Mouse (Mus musculus): ENCODE data around the gene Hpd. TPM values are rescaled to one million over a fixed set of nuclear protein-coding genes. Genes with fewer than 3 reads are reported as not detected.

Hpd gene
- polyA plus RNA-seq, 2 experiments = 26.7 to 28.7 TPM

DNA sequence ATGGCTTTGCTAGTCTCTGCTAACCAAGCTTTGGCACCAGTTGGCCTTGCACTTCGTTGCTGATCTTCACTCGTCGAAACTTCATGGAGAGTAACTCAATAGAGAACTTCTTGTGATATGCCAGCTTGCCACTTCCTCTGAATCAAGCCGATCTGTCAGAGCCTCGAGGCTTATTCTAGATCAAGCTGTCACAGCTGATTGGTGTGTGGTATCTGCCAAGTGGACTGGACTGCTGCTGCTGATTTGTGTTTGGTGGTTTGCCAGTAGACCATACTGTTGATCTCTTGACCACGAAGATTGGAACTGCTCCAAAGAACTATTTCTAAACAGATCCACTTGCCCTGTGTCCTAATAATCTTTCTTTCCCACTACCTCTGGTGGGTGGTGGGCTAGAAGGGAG lies 8.9 kb upstream of the Hpd start:
- DNase-seq (ENCODE audit: low read depth in 3 of 3, low spot score in 3 of 3) (no peak), ATAC-seq (ENCODE audit: insufficient read depth) (no peak)
- H3K4me2 ChIP-seq (ENCODE audit: low read depth) = no peak overlapping the region
- no peaks in the 10 kb centered on the region for H3K27me3 ChIP-seq (ENCODE audit: control insufficient read depth, insufficient read depth, low read length)
- 34% methylated on average over 6 of the region's 6 CpGs for WGBS (ENCODE audit: insufficient replicate concordance)
- H3K4me3 ChIP-seq (ENCODE audit: insufficient read depth in 1 of 2, low read depth in 2 of 2, low read length in 2 of 2) = no peak overlapping the region
- H3K4me1 ChIP-seq (replicated peaks; ENCODE audit: control insufficient read depth in 2 of 2, insufficient read depth in 2 of 2, low read length in 1 of 2) = peaks cover 49 to 50% of the 10 kb centered on the region in 2 experiments
- H3K9ac ChIP-seq (replicated peaks) = no peak overlapping the region
- no peaks in the 10 kb centered on the region for H3K36me3 ChIP-seq (replicated peaks; ENCODE audit: control insufficient read depth, insufficient read depth, low read depth)
- no peaks in the 10 kb centered on the region for H3K9me3 ChIP-seq (ENCODE audit: control insufficient read depth, low read length)
- H3K27ac ChIP-seq = peak overlapping the region; percentile 33; the same call in 1 of the 2 replicates
- TF ChIP-seq EP300 (IDR thresholded peaks at IDR 0.05; ENCODE audit: low read depth) (no peak), CTCF (IDR thresholded peaks at IDR 0.05; ENCODE audit: low read depth) (no peak)

DNA sequence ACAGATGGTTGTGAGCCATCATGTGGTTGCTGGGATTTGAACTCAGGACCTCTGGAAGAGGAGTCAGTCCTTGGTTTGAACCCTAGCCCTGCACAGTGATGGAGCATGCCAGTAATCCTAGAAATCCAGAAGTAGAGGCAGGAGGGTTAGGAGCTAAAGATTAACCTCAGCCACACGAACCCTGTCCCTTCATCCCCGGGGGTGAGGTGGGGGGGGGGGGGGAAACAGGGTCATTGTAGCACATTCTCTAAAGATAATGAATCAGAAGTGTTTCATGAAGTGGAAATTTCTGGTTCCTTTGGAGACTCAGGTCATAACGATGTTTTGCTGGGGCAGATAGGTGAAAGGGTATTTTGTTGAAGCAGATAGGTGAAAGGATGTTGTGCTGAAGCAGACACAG lies 8.4 kb upstream of the Hpd start:
- Histone ChIP-seq H3K9ac (replicated peaks) (no peak overlapping the region), H3K27ac (no peak overlapping the region), H3K4me3 (ENCODE audit: insufficient read depth in 1 of 2, low read depth in 2 of 2, low read length in 2 of 2) (no peak overlapping the region), H3K4me1 (replicated peaks; ENCODE audit: control insufficient read depth in 2 of 2, insufficient read depth in 2 of 2, low read length in 1 of 2) (peaks cover 46% of the 10 kb centered on the region in 2 experiments), H3K27me3 (ENCODE audit: control insufficient read depth, insufficient read depth, low read length) (no peaks in the 10 kb centered on the region; the same call in 1 of the 2 replicates), H3K9me3 (ENCODE audit: control insufficient read depth, low read length) (no peaks in the 10 kb centered on the region), H3K36me3 (replicated peaks; ENCODE audit: control insufficient read depth, insufficient read depth, low read depth) (no peaks in the 10 kb centered on the region), H3K4me2 (ENCODE audit: low read depth) (no peak overlapping the region)
- TF ChIP-seq CTCF (IDR thresholded peaks at IDR 0.05; ENCODE audit: low read depth) (no peak), EP300 (IDR thresholded peaks at IDR 0.05; ENCODE audit: low read depth) (no peak)
- 63% methylated on average over 3 of the region's 3 CpGs for WGBS (ENCODE audit: insufficient replicate concordance)
- DNase-seq (ENCODE audit: low read depth in 3 of 3, low spot score in 3 of 3) (no peak), ATAC-seq (ENCODE audit: insufficient read depth) (no peak)

DNA sequence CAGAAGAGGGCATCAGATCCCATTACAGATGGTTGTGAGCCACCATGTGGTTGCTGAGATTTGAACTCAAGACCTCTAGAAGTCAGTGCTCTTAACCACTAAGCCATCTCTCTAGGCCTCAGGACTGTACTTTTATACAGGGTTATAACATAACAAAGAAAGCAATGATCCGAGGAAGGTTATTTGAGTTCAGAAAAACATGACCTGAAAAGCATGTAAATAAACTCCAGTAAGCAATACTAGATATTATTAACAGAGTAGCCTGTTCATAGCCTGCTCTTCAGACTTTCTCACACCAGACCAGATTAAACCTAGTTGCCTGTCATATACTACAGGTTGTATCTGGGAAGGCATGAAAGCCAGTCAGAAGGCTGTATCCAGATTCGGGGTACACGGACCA lies 4.8 kb upstream of the Hpd start:
- no peak for DNase-seq (ENCODE audit: low read depth in 3 of 3, low spot score in 3 of 3)
- no peak for TF ChIP-seq EP300 (IDR thresholded peaks at IDR 0.05; ENCODE audit: low read depth)
- no peak for TF ChIP-seq CTCF (IDR thresholded peaks at IDR 0.05; ENCODE audit: low read depth)

DNA sequence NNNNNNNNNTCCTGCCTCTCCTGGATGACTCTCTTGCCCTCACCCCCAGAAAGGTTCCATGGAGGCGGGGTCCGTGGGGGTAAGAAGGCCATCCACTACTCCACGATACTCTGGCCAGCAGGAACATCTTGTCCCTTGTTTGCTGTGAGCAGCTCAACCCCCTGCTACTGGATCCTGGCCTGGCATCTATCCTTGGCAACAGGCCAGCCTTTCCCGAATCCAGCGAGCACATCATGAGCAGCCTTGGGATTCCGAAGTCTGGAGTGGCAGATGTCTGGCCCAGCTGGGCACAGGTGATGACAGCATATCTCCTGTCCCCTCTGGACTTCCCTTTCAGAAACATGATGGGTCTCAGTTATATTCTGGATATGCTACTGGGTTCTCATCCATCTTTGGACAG lies 3.4 kb upstream of the Hpd start:
- Histone ChIP-seq H3K36me3 (replicated peaks; ENCODE audit: control insufficient read depth, insufficient read depth, low read depth) (no peaks in the 10 kb centered on the region), H3K4me3 (ENCODE audit: insufficient read depth in 1 of 2, low read depth in 2 of 2, low read length in 2 of 2) (no peak overlapping the region), H3K9ac (replicated peaks) (no peak overlapping the region), H3K27me3 (ENCODE audit: control insufficient read depth, insufficient read depth, low read length) (no peaks in the 10 kb centered on the region; the same call in 1 of the 2 replicates), H3K27ac (no peak overlapping the region), H3K4me2 (ENCODE audit: low read depth) (no peak overlapping the region), H3K9me3 (ENCODE audit: control insufficient read depth, low read length) (no peaks in the 10 kb centered on the region), H3K4me1 (replicated peaks; ENCODE audit: control insufficient read depth in 2 of 2, insufficient read depth in 2 of 2, low read length in 1 of 2) (no peaks in the 10 kb centered on the region; a peak in 1 of 4 replicates)
- TF ChIP-seq CTCF (IDR thresholded peaks at IDR 0.05; ENCODE audit: low read depth) (no peak), EP300 (IDR thresholded peaks at IDR 0.05; ENCODE audit: low read depth) (no peak)
- DNase-seq (ENCODE audit: low read depth in 3 of 3, low spot score in 3 of 3) (no peak), ATAC-seq (ENCODE audit: insufficient read depth) (no peak)
- WGBS (ENCODE audit: insufficient replicate concordance) = 61% methylated on average over 6 of the region's 6 CpGs

More for the DNA sequence above, 4.8 kb upstream of the Hpd start:
- ATAC-seq (ENCODE audit: insufficient read depth) = no peak
- H3K27me3 ChIP-seq (ENCODE audit: control insufficient read depth, insufficient read depth, low read length) = no peaks in the 10 kb centered on the region; the same call in 1 of the 2 replicates
- H3K4me1 ChIP-seq (replicated peaks; ENCODE audit: control insufficient read depth in 2 of 2, insufficient read depth in 2 of 2, low read length in 1 of 2) = peaks cover 12% of the 10 kb centered on the region in 2 experiments
- no peak overlapping the region for H3K4me3 ChIP-seq (ENCODE audit: insufficient read depth in 1 of 2, low read depth in 2 of 2, low read length in 2 of 2)
- 82% methylated on average over 3 of the region's 3 CpGs for WGBS (ENCODE audit: insufficient replicate concordance)
- H3K36me3 ChIP-seq (replicated peaks; ENCODE audit: control insufficient read depth, insufficient read depth, low read depth) = no peaks in the 10 kb centered on the region
- H3K9me3 ChIP-seq (ENCODE audit: control insufficient read depth, low read length) = no peaks in the 10 kb centered on the region
- H3K9ac ChIP-seq (replicated peaks) = no peak overlapping the region
- H3K4me2 ChIP-seq (ENCODE audit: low read depth) = no peak overlapping the region
- no peak overlapping the region for H3K27ac ChIP-seq

DNA sequence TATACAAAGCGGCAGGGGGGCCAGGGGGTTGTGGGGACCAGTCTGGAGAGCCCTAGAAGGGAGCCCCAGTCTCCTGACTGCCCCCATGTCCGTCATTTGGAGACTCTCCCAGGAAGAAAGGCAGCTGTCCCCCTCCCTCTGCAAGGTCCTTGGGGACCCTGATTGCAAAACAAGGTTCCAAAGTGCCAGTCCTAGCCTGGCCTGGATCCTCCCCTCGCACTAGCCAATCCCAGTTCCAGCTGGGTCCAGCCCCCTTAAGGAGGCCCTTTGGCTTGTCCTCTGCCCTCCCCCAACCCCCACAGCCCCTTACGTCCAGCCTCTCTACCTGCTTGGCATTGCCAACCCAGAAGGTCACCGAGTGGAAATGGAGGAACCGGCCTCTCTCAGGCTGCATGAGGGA lies 991 bp downstream of the Hpd start:
- DNase-seq (ENCODE audit: low read depth in 3 of 3, low spot score in 3 of 3) (no peak), ATAC-seq (ENCODE audit: insufficient read depth) (peak; percentile 57; the same call in 1 of the 2 replicates)
- Histone ChIP-seq H3K4me2 (ENCODE audit: low read depth) (peak overlapping the region; percentile 16), H3K36me3 (replicated peaks; ENCODE audit: control insufficient read depth, insufficient read depth, low read depth) (no peaks in the 10 kb centered on the region), H3K4me3 (ENCODE audit: insufficient read depth in 1 of 2, low read depth in 2 of 2, low read length in 2 of 2) (0 out of 4 replicates have a peak overlapping the region, but pooled peaks of 1 of the 2 experiments have one; percentile 1), H3K27ac (no peak overlapping the region; the same call in 1 of the 2 replicates), H3K27me3 (ENCODE audit: control insufficient read depth, insufficient read depth, low read length) (no peaks in the 10 kb centered on the region; the same call in 1 of the 2 replicates), H3K9ac (replicated peaks) (0 out of 2 replicates have a peak overlapping the region, but pooled peaks have one; percentile 13), H3K9me3 (ENCODE audit: control insufficient read depth, low read length) (no peaks in the 10 kb centered on the region), H3K4me1 (replicated peaks; ENCODE audit: control insufficient read depth in 2 of 2, insufficient read depth in 2 of 2, low read length in 1 of 2) (no peaks in the 10 kb centered on the region; a peak in 1 of 4 replicates)
- 69% methylated on average over 6 of the region's 6 CpGs for WGBS (ENCODE audit: insufficient replicate concordance)
- TF ChIP-seq EP300 (IDR thresholded peaks at IDR 0.05; ENCODE audit: low read depth) (no peak), CTCF (IDR thresholded peaks at IDR 0.05; ENCODE audit: low read depth) (no peak)

Data from liver, embryonic 14.5 days (tissue).